Mouse (Mus musculus) liver, embryonic 16.5 days (tissue): Measurements from ENCODE around the gene Kif1bp. TPM values are rescaled to one million over a fixed set of nuclear protein-coding genes. Genes with fewer than 3 reads are reported as not detected.
A peak's percentile ranks its signal among the peaks of the same experiment; 100 is the strongest.

Experiments used
- ATAC-seq: fragments of 200-750 bp; cut with Nextera tagmentation; 2 replicates; pipeline ENCODE4 v1.8.0; 2017; ENCODE audit warnings: low read depth, mild to moderate bottlenecking, moderate number of reproducible peaks, moderate library complexity
- H3K27ac ChIP-seq: fragments of 300-500 bp; sonication (generic); 2 replicates; pipeline ENCODE4 v1.5.1; 2014; ENCODE audit warnings: mild to moderate bottlenecking, low read length
- H3K27me3 ChIP-seq: fragments of 300-500 bp; sonication (generic); 2 replicates; pipeline ENCODE4 v1.6.1; 2014; ENCODE audit warnings: low read depth, low read length, mixed read lengths; ENCODE audit not compliant: control insufficient read depth, insufficient read depth
- H3K36me3 ChIP-seq: fragments of 300-500 bp; sonication (generic); 2 replicates; pipeline ENCODE4 v1.6.1; 2014; ENCODE audit warnings: mild to moderate bottlenecking; ENCODE audit not compliant: control insufficient read depth, insufficient read depth
- H3K4me1 ChIP-seq: fragments of 300-500 bp; sonication (generic); 2 replicates; pipeline ENCODE4 v1.6.1; 2014; ENCODE audit warnings: low read depth, low read length, mixed read lengths; ENCODE audit not compliant: control insufficient read depth
- H3K4me2 ChIP-seq: fragments of 300-500 bp; sonication (generic); 2 replicates; pipeline ENCODE4 v1.6.1; 2014; ENCODE audit warnings: low read depth, low read length, mixed read lengths
- H3K4me3 ChIP-seq: fragments of 300-500 bp; sonication (generic); 2 replicates; pipeline ENCODE4 v1.5.1; 2014; ENCODE audit warnings: low read depth, mild to moderate bottlenecking, low read length
- H3K9ac ChIP-seq: fragments of 300-500 bp; sonication (generic); 2 replicates; pipeline ENCODE4 v1.6.1; 2014; ENCODE audit warnings: low read depth, low read length
- H3K9me3 ChIP-seq: fragments of 300-500 bp; sonication (generic); replicated peaks from 2 replicates; pipeline ENCODE4 v1.6.1; 2016; ENCODE audit warnings: low read length; ENCODE audit not compliant: control insufficient read depth
- WGBS: fragments of 180-500 bp; shearing (Covaris S2); extraction: QIAGEN DNeasy Blood & Tissue Kit; methylation state at CpG from one replicate; pipeline ENCODE4 v1.1.7; 2014; ENCODE audit not compliant: insufficient replicate concordance; 5-methylcytosine and 5-hydroxymethylcytosine counted together
- polyA plus RNA-seq: library from polyadenylated mRNA; unstranded; fragments of >200 nt; fragmentation: Nextera tagmentation; extraction: Ambion mirVana; gene quantifications from 2 replicates; pipeline ENCODE4 v1.2.1, GENCODE M21; 2015

The Kif1bp gene
- polyA plus RNA-seq, 1 experiment from 2014 or later: 9.9 TPM

- ATAC-seq: no peak
- Histone ChIP-seq H3K9me3 (no peaks in the 10 kb centered on the region), H3K27me3 (no peaks in the 10 kb centered on the region), H3K36me3 (peaks cover 25% of the 10 kb centered on the region), H3K9ac (no peak overlapping the region), H3K4me3 (no peak overlapping the region), H3K4me1 (no peaks in the 10 kb centered on the region), H3K4me2 (no peak overlapping the region), H3K27ac (no peak overlapping the region)
- WGBS: 68% methylated on average over 7 of the region's 7 CpGs
Measured at GRCm38 (mm10) chr10:62570126-62570871, 8.0 kb downstream of the Kif1bp start.

- ATAC-seq: no peak
- Histone ChIP-seq H3K9me3 (no peaks in the 10 kb centered on the region), H3K27me3 (no peaks in the 10 kb centered on the region), H3K4me3 (no peak overlapping the region), H3K4me1 (no peaks in the 10 kb centered on the region), H3K27ac (no peak overlapping the region), H3K9ac (no peak overlapping the region), H3K4me2 (no peak overlapping the region), H3K36me3 (peaks cover 24% of the 10 kb centered on the region)
- WGBS: 33% methylated on average over 4 of the region's 4 CpGs
Measured at GRCm38 (mm10) chr10:62568861-62569260, 9.4 kb downstream of the Kif1bp start.

- Histone ChIP-seq H3K4me1 (no peaks in the 10 kb centered on the region), H3K9ac (no peak overlapping the region), H3K4me3 (no peak overlapping the region), H3K4me2 (no peak overlapping the region), H3K27me3 (no peaks in the 10 kb centered on the region), H3K36me3 (peaks cover 2% of the 10 kb centered on the region), H3K9me3 (no peaks in the 10 kb centered on the region), H3K27ac (no peak overlapping the region)
- no peak for ATAC-seq
- 78% methylated on average over 1 of the region's 1 CpGs for WGBS
Measured at GRCm38 (mm10) chr10:62557736-62558135, 20.5 kb downstream of the Kif1bp start.

- Histone ChIP-seq H3K9me3 (no peaks in the 10 kb centered on the region), H3K4me2 (no peak overlapping the region), H3K9ac (no peak overlapping the region), H3K27ac (no peak overlapping the region), H3K27me3 (no peaks in the 10 kb centered on the region), H3K4me3 (no peak overlapping the region), H3K4me1 (no peaks in the 10 kb centered on the region), H3K36me3 (no peaks in the 10 kb centered on the region; the same call in 1 of the 2 replicates)
- no peak for ATAC-seq
- WGBS: 52% methylated on average over 6 of the region's 6 CpGs
Measured at GRCm38 (mm10) chr10:62556558-62556901, 21.7 kb downstream of the Kif1bp start.

- Histone ChIP-seq H3K4me1 (no peaks in the 10 kb centered on the region), H3K9ac (no peak overlapping the region), H3K4me2 (no peak overlapping the region), H3K27me3 (no peaks in the 10 kb centered on the region), H3K4me3 (no peak overlapping the region), H3K9me3 (no peaks in the 10 kb centered on the region), H3K36me3 (no peaks in the 10 kb centered on the region; the same call in 1 of the 2 replicates), H3K27ac (no peak overlapping the region)
- ATAC-seq: no peak
- WGBS: 51% methylated on average over 11 of the region's 11 CpGs
Measured at GRCm38 (mm10) chr10:62555705-62556557, 22.3 kb downstream of the Kif1bp start.

- no peak overlapping the region for H3K4me3 ChIP-seq
- H3K4me1 ChIP-seq: no peaks in the 10 kb centered on the region
- no peaks in the 10 kb centered on the region for H3K27me3 ChIP-seq
- H3K9ac ChIP-seq: no peak overlapping the region
- 29% methylated on average over 12 of the region's 12 CpGs for WGBS
- H3K9me3 ChIP-seq: no peaks in the 10 kb centered on the region
- no peaks in the 10 kb centered on the region; the same call in 1 of the 2 replicates for H3K36me3 ChIP-seq
- ATAC-seq: no peak
- H3K4me2 ChIP-seq: no peak overlapping the region
- no peak overlapping the region for H3K27ac ChIP-seq
Measured at GRCm38 (mm10) chr10:62553611-62554091, 24.6 kb downstream of the Kif1bp start.

- no peak overlapping the region for H3K9ac ChIP-seq
- H3K4me2 ChIP-seq: no peak overlapping the region
- ATAC-seq: no peak
- H3K9me3 ChIP-seq: no peaks in the 10 kb centered on the region
- no peak overlapping the region for H3K27ac ChIP-seq
- H3K4me3 ChIP-seq: no peak overlapping the region
- WGBS: 63% methylated on average over 7 of the region's 7 CpGs
- no peaks in the 10 kb centered on the region for H3K27me3 ChIP-seq
- H3K36me3 ChIP-seq: no peaks in the 10 kb centered on the region
- no peaks in the 10 kb centered on the region for H3K4me1 ChIP-seq
Measured at GRCm38 (mm10) chr10:62550787-62551300, 27.4 kb downstream of the Kif1bp start.

- H3K9ac ChIP-seq: 0 out of 2 replicates have a peak overlapping the region, but pooled peaks have one; percentile 18
- no peak overlapping the region for H3K27ac ChIP-seq
- WGBS: 13% methylated on average over 15 of the region's 16 CpGs
- no peaks in the 10 kb centered on the region for H3K9me3 ChIP-seq
- no peaks in the 10 kb centered on the region for H3K36me3 ChIP-seq
- H3K27me3 ChIP-seq: no peaks in the 10 kb centered on the region
- no peaks in the 10 kb centered on the region for H3K4me1 ChIP-seq
- H3K4me2 ChIP-seq: 0 out of 2 replicates have a peak overlapping the region, but pooled peaks have one; percentile 7
- H3K4me3 ChIP-seq: no peak overlapping the region
- ATAC-seq: 0 out of 2 replicates have a peak, but pooled peaks have one; percentile 39
Measured at GRCm38 (mm10) chr10:62549523-62550166, 28.6 kb downstream of the Kif1bp start.
